Mouse (Mus musculus) cortical plate, adult 2 months (tissue): ENCODE measurements around the gene Trpc3. TPM values are rescaled to one million over a fixed set of nuclear protein-coding genes. Genes with fewer than 3 reads are reported as not detected.

ENCODE experiments used
- H3K27ac ChIP-seq: fragments of 200-500 bp; 2 replicates; pipeline ENCODE4 v1.5.1; 2012; ENCODE audit warnings: low read length, control low read depth, inconsistent platforms; ENCODE audit not compliant: insufficient read depth
- H3K4me1 ChIP-seq: fragments of 200-500 bp; 2 replicates; pipeline ENCODE4 v1.6.1; 2011; ENCODE audit warnings: low read length; ENCODE audit not compliant: control insufficient read depth, insufficient read depth
- H3K4me3 ChIP-seq: fragments of 200-500 bp; 2 replicates; pipeline ENCODE4 v1.5.1; 2011; ENCODE audit warnings: mild to moderate bottlenecking, low read length, control low read depth; ENCODE audit not compliant: insufficient read depth
- CTCF ChIP-seq: fragments of 200-500 bp; IDR thresholded peaks from 2 replicates; pipeline ENCODE4 v1.5.1; 2011; ENCODE audit warnings: mild to moderate bottlenecking, control low read depth, low read length; ENCODE audit not compliant: insufficient read depth; ENCODE audit errors: extremely low read depth
- POLR2A ChIP-seq: fragments of 200-500 bp; IDR thresholded peaks from 2 replicates; pipeline ENCODE4 v1.6.1; 2011; ENCODE audit warnings: mild to moderate bottlenecking, low read length, control low read depth; ENCODE audit not compliant: insufficient read depth; ENCODE audit errors: extremely low read depth
- polyA plus RNA-seq: library from polyadenylated mRNA; depleted of rRNA; stranded (reverse); fragments of >200 nt; gene quantifications from 2 replicates; pipeline ENCODE4 v1.2.3, GENCODE M21; 2012

Gene Trpc3
- polyA plus RNA-seq, 1 experiment, result 17.2 TPM

DNA sequence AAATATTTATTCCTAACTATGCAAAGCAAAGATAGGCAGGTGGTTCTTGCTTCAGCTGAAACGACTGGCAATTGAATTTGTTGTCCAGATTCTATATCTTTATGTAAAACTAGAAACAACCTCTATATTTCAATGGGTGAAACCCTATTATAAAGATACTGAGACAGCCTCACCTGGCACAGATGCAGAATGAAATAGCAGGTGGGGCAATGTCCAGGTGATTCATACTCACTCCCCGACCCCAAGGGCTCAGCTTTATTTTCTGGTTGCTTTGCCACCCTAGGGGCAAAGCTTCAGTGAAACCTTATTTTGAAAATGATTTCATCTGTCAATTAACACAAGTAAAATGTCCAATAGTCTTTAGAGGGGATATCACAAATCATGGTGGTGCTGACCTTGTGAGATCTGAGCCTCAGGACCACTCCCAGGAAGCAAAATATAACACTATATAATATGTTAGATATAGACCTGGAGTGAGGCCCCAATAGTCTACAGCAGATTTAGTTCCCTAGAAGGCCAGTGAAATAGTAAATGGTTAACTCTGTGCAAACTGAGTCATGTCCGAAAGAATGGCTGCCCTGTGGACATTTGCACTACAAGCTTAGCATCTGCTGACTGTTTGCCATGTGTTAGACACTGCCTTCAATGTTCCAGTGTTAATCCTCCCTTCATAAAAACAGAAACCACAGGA, 45.3 kb downstream of the Trpc3 start:
- TF ChIP-seq POLR2A, result no peak
- no peak for TF ChIP-seq CTCF
- Histone ChIP-seq H3K27ac (no peak overlapping the region), H3K4me3 (no peak overlapping the region), H3K4me1 (0 out of 2 replicates have a peak, but pooled peaks cover 1% of the 10 kb centered on the region)

GRCm38 (mm10) chr3:36643354-36643753, 46.6 kb downstream of the Trpc3 start:
- Histone ChIP-seq H3K4me1 (0 out of 2 replicates have a peak, but pooled peaks cover 1% of the 10 kb centered on the region), H3K27ac (no peak overlapping the region), H3K4me3 (no peak overlapping the region)
- TF ChIP-seq CTCF (no peak), POLR2A (no peak)

GRCm38 (mm10) chr3:36642736-36643135, 47.2 kb downstream of the Trpc3 start:
- Histone ChIP-seq H3K4me3 (no peak overlapping the region), H3K27ac (0 out of 2 replicates have a peak overlapping the region, but pooled peaks have one; percentile 12), H3K4me1 (0 out of 2 replicates have a peak, but pooled peaks cover 1% of the 10 kb centered on the region)
- no peak for TF ChIP-seq CTCF
- no peak for TF ChIP-seq POLR2A

DNA sequence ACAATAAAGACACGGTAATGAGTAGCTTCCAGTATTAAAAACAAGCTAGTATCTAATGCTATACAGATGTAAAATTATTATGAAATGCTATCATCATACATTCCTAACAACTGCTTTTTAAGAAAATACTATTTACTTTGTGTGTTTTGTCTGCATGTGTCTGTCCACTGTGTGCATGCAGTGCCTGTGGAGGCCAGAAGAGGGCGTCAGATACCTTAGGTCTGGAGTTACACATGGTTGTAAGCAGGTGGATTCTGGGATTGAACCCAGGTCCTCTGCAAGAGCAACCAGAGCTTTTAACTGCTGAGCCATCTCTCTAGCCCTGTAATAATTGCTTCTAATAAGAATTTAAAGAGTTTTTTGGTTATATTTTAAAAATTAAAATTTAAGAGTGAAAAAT, 49.2 kb downstream of the Trpc3 start:
- H3K27ac ChIP-seq, result no peak overlapping the region
- no peak overlapping the region for H3K4me3 ChIP-seq
- TF ChIP-seq POLR2A (no peak), CTCF (peak; percentile 26; the same call in 1 of the 2 replicates)
- 0 out of 2 replicates have a peak, but pooled peaks cover 1% of the 10 kb centered on the region for H3K4me1 ChIP-seq

GRCm38 (mm10) chr3:36635449-36635848, 54.5 kb downstream of the Trpc3 start:
- H3K27ac ChIP-seq, result no peak overlapping the region
- H3K4me3 ChIP-seq, result no peak overlapping the region
- H3K4me1 ChIP-seq, result no peaks in the 10 kb centered on the region
- TF ChIP-seq POLR2A, result no peak
- TF ChIP-seq CTCF, result peak; percentile 97

GRCm38 (mm10) chr3:36626803-36627202, 63.2 kb downstream of the Trpc3 start:
- no peak overlapping the region for H3K4me3 ChIP-seq
- H3K27ac ChIP-seq, result no peak overlapping the region

DNA sequence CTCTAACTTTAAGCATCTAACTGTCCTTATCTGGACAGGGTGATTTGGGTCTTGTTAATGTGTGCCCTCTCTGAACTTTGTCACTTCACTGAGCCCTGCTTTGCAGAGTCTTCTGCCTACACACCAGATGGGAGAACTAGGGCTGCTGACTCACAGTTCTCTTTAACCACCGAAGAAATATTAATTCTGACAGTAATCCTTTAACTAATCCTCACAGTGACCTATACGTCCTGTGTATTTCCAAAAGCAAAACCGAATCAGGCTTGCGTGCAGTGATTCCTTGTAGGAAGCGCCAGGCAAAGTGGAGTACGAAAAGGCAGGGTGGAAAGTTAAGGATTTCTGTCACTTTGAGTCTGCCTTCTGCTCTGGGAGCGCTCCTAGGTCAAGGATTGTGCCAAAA, 71.8 kb downstream of the Trpc3 start:
- TF ChIP-seq CTCF, result no peak
- no peak for TF ChIP-seq POLR2A
- no peaks in the 10 kb centered on the region for H3K4me1 ChIP-seq
- H3K27ac ChIP-seq, result no peak overlapping the region
- no peak overlapping the region for H3K4me3 ChIP-seq

More at GRCm38 (mm10) chr3:36626803-36627202, 63.2 kb downstream of the Trpc3 start:
- no peaks in the 10 kb centered on the region for H3K4me1 ChIP-seq
- no peak for TF ChIP-seq POLR2A
- TF ChIP-seq CTCF, result no peak

GRCm38 (mm10) chr3:36613908-36614255, 76.1 kb downstream of the Trpc3 start:
- Histone ChIP-seq H3K27ac (peak overlapping the region; percentile 26; the same call in 1 of the 2 replicates), H3K4me3 (peak overlapping the region; percentile 68; the same call in 1 of the 2 replicates), H3K4me1 (no peaks in the 10 kb centered on the region)
- TF ChIP-seq CTCF (no peak), POLR2A (no peak)

GRCm38 (mm10) chr3:36613202-36613907, 76.6 kb downstream of the Trpc3 start, which contains the start of gene Bbs7:
Gene Bbs7 (minus strand): TSS chr3:36613477.
- Histone ChIP-seq H3K4me3 (peak within 1 kb of the TSS; percentile 68), H3K27ac (peak within 1 kb of the TSS; percentile 66), H3K4me1 (no peaks in the 10 kb centered on the region)
- peak; percentile 82 for TF ChIP-seq POLR2A
- TF ChIP-seq CTCF, result no peak

- H3K4me3 ChIP-seq, result peak overlapping the region; percentile 68
- TF ChIP-seq CTCF, result no peak
- no peak for TF ChIP-seq POLR2A
These were observed 77.3 kb downstream of the Trpc3 start for GRCm38 (mm10) chr3:36612687-36613086.

More at GRCm38 (mm10) chr3:36612687-36613086, 77.3 kb downstream of the Trpc3 start:
- no peaks in the 10 kb centered on the region for H3K4me1 ChIP-seq
- peak overlapping the region; percentile 66; the same call in 1 of the 2 replicates for H3K27ac ChIP-seq
